Mouse (Mus musculus): ENCODE results near the gene Shld2.
"Not testable (repeated sequence)": the region's sequence is repeated elsewhere in the genome, so short reads cannot be mapped to it uniquely, and the experiment has no call there.

The Shld2 gene

GRCm38 (mm10) chr14:34281736-34282269, 28.5 kb downstream of the Shld2 start:
- DNase-seq (ENCODE audit: low read depth, low spot score): no peak

GRCm38 (mm10) chr14:34280798-34281197, 29.5 kb downstream of the Shld2 start:
- DNase-seq (ENCODE audit: low read depth, low spot score): no peak

DNA sequence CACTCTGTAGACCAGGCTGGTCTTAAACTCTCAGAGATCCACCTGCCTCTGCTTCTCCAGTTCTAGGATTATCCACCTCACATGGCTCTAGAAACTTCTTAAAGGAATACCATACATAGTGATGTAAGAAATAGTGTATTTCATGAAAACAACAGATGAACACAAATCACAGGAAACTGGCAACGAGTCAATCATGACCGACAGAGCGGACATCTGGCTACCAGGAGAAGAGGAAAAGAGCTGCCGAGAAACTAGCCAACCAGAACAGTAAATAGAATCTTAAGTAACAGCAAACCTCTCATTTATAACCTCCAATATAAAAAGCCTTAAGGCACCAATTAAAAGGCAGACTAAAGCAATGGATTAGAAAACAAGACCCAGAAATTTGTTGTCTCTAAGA, 30.6 kb downstream of the Shld2 start:
- DNase-seq (ENCODE audit: low read depth, low spot score): no peak

GRCm38 (mm10) chr14:34275225-34275624, 35.1 kb downstream of the Shld2 start:
- no peak for DNase-seq (ENCODE audit: low read depth, low spot score)

DNA sequence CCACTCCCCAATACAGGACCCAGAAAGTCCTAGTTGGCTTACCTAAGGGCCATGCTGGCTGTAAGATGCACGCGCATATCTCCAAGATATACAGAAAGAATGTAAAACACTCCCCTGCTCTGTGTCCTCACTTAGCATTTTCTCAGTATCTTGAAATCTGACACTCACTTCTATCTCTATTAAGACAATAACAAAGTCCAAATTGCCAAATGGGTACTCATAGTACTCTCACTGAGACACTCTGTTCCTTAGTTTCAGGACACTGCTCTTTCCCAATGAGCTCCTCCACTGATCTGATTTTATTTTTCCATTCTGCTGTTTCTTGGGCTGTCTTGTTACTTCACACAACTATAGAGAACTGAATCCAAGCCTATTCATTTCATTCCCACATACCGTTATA, 36.2 kb downstream of the Shld2 start:
- DNase-seq (ENCODE audit: low read depth, low spot score): no peak

- peak; percentile 5 for DNase-seq (ENCODE audit: low read depth, low spot score)
These were observed 37.0 kb downstream of the Shld2 start for GRCm38 (mm10) chr14:34273280-34273679.

DNA sequence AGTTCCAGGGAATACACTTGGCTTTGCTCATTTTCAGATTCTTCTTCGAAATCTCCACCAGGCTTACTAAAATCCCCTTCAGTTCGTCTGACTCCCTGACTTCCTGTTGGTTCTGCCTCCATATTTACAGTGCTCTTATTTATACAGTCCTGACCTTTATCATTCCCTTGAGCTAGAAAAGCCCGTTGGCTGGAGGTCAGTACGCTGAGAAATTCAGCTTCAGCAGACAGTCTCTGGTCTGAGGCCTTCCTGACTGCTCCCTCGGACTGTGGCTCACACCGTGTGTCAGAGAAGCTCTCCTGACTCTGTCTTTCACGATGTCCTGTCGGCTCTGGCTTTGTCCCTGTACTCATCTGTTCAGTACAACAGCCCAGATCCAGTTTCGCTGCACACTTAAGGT, 42.2 kb downstream of the Shld2 start:
- no peak for DNase-seq (ENCODE audit: low read depth, low spot score)

DNA sequence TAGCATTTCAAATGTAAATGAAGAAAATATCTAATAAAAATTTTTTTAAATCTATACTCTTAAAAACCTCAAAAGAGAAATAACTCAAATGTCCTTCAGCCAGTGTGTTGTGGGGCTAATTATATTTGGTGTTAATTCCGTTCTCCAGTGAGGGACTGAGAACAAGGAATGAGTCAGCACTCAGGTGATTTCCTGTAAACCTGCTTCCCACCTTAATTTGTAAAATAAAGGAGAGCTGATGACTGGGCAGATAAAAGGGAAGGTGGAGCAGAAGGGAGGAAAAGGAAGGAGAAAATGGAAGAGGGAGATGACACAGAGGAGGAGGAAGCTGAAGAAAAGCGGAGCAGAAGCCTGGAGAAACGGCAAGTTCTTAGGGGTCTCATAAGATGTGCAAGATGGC, 51.8 kb downstream of the Shld2 start:
- not testable (repeated sequence) for DNase-seq (ENCODE audit: low read depth, low spot score)

- DNase-seq (ENCODE audit: low read depth, low spot score): no peak
These were observed 57.0 kb downstream of the Shld2 start for GRCm38 (mm10) chr14:34253261-34253660.

DNA sequence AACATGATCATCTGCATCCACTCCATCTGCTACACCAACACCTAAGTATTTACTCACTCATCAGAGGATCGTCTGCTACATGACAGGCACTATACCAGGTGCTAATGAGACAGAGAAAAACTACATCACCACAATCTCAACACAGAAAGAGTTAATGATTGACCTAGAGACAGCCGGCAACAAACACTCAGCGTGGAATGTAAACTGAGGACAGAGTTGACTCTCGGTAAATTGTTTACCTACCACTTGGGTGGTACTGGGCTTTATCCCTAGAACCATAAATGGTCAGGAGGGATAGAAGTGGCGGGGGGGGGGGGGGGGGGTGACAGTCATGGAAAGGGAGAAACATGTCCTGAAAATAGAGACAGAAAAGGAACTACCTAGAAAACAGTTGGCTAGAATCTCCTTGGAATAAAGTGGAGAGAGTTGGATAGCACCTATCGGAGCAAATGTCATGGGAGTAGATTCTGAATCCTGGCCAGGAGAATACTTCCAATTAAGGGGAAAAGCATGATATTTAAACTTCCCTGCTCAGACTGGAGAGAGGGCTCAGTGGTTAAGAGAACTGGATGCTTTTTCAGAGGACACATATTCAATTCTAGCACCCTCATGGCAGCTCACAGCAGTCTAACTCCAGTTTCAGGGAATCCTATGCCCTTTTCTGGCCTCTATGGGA, 57.7 kb downstream of the Shld2 start:
- DNase-seq (ENCODE audit: low read depth, low spot score): no peak

DNA sequence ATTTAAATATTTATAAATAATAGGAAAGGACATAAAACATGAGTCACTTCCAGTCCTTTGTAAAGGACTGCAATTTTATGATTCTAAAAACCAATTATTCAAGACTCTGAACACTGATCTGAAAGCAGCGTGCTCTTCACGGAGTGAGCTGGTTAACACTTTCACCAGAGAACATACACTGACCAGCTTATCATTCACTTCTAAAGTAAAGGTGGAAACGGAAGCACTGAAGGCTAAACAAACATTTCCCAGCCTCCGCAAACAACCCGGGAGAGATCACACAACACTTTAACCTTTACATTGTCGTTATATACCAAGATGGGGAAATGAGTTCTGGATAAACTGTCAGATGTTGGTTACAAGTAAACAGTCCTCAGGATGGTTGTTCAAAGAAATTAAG, 69.6 kb downstream of the Shld2 start:
- DNase-seq (ENCODE audit: low read depth, low spot score): no peak

DNA sequence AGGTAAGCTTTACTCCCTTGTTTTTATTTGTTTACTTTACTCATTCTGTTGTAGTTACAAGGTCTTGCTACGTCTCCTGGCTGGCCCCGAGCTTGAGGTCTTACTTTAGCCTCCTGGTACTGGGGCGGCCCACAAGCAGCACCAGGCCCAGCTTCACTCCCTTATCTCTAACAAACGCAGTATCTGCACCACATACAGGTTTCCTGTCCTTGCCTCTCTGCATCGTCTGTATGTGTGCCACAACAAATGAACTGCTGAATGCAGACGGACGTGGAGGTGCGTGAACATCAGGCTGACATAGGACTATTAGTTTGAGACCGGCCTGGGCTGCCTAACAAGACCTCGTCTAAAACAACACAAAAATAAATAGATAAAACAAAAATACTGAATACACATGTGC, 70.0 kb downstream of the Shld2 start:
- no peak for DNase-seq (ENCODE audit: low read depth, low spot score)

DNA sequence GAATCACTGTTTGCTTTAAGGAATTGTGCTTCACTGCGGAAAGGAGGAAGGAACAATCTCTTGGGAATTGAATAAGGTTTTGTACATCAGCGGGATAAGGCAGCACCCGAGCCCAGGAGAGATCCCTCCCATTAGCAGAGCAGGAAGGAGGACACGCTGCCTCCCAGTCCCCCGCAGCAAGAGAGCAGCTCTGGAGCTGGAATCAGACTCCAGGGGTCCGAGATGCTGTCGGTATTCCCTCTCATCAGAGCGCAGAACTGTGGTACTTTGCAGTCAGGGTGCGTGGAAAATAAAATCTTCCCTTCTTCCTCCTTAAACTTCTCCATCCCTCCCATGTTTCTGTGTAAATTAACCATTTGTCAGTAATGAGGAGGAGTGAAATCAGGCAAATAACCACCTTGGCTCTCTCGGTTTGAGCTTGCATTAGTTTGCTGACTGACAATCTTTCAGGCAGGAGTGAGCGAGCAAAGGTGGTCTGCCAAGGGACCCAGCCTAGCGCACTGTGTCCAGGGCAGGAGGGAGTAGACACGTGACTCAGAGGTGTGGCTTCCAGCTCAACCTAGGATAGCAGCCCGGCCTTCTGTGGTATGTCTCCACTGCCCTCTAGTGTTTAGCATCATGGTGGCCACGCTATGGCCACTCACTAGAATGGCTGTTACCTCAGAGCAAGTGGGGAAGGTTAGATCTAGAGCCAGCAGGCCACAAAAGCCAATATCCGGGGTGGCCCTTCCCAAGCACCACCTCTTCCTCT, 75.5 kb downstream of the Shld2 start:
- peak; percentile 65 for DNase-seq (ENCODE audit: low read depth, low spot score)

DNA sequence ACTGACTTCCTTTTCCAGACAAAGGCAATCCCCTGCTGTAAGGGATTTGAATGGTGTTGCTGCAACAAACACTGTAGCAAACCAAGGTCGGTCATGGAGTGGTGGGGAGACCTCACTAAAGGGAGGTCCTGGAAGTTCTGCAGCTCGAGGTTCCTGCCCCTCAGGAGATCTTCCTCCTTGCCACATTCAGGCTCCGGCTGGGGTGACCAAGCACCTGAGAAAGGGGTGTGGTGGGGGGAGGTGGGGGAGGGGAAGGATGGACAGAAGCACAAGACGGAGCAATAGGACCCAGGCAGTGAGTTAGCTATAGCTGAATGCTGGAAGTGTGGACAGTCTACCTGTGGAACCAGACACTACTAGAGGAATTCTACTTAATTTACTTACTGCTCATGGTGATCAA, 76.4 kb downstream of the Shld2 start:
- DNase-seq (ENCODE audit: low read depth, low spot score): no peak

DNA sequence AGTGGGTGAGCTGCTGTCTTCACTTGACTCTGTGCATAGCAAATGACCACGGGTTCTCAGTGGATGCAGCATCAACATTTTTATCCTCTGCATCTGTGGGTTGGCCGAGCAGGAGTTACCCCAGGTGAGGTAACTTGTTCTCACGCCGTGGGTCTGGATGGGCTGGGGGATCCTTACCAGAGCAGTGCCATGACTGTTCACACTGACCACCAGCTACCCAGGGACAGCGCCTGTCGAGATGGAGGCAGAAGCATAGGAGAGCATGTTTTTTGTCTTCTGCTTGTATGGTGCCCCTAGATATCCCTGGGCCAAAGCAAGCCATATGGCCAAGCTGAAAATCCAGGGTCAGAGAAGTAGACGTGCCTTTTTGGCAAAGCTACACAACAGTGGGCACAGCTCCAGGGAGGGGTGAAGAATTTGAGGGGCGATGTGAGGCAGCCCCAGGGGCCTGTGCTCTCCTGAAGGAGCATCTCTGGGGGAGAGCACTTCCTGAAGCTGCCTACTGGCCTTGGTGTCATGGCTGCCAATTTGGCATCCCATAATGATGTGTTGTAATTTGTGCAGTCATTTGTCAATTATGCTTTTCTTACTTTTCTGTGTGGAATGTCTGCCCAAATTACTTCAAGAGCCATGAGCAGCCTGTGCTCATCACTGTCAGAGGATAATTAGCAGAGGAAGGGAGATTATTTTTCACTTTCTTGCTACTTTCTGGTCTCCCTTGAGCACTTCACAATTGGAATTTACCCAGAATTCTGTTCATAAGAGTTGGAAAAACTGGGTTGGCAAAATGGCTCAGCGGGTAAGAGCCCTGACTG, 77.2 kb downstream of the Shld2 start:
- no peak for DNase-seq (ENCODE audit: low read depth, low spot score)

DNA sequence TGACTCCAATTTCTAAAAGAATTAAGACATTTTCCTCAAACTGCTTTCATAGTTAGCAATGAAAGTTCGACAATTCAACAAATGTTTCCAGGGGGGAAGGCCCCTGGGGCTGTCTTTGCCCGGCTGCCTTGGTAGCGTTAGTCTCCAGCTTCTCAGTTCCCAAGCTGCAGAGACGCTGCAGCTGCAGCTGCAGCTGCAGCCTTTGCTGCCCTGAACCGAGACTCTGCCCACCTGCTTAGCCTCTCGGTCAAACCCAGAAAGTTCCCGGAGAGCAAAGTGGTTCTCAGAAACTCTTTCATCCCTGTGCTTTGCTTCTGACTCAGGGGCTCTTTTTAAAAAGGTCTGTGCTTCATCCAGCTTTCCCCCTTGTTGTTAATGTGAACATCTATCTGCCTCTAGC, 78.0 kb downstream of the Shld2 start:
- DNase-seq (ENCODE audit: low read depth, low spot score): no peak

- no peak for DNase-seq (ENCODE audit: low read depth, low spot score)
These were observed 81.3 kb downstream of the Shld2 start for GRCm38 (mm10) chr14:34228830-34229506.

DNA sequence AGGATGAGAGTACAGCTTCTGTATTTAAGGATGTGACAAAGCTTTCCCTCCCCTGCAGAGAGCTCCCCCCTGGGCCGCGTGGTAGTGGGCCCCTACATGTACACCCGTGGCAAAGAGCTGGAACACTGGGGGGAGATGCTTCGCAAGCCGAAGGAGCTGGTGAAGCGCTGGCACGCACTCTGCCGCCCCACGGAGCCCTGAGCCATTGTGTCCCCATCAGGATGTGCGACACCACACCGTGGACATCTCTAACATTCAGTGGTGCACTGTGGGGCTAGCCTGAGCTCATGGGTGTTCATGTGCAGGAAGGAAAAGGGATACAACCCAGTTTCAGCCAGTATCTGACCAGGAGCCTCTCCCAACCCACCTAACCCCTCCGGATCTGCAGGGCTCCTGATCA, 82.3 kb downstream of the Shld2 start:
- no peak for DNase-seq (ENCODE audit: low read depth, low spot score)

- DNase-seq (ENCODE audit: low read depth, low spot score): no peak
These were observed 83.7 kb downstream of the Shld2 start for GRCm38 (mm10) chr14:34226566-34226965.

DNA sequence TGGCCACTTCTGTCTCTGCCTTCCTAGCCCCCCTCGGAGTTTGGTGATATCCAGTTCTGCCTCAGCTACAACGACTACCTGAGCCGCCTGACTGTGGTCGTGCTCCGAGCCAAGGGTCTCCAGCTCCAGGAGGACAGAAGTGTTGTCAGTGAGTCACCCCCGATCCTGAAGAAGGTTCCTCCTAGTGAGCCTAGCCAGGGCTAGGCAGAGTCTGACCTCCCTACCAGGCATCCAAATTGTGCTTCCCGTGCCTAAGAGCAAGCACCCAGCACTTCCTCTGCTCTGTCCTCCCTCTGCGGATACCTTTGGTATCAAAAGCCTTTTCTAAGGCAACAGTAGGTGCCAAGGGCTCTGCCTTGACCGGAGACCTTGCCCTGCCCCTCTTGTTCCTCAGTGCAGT, 84.3 kb downstream of the Shld2 start:
- DNase-seq (ENCODE audit: low read depth, low spot score): no peak

GRCm38 (mm10) chr14:34223362-34223898, 86.9 kb downstream of the Shld2 start:
- no peak for DNase-seq (ENCODE audit: low read depth, low spot score)
